Mouse (Mus musculus) brain, embryonic 14.5 days (tissue): ENCODE measurements around the gene Tmbim7.

Experiments
- CTCF ChIP-seq: fragments of 200-500 bp; IDR thresholded peaks from 2 replicates; pipeline ENCODE4 v1.5.1; 2012; ENCODE audit warnings: inconsistent platforms, mild to moderate bottlenecking, moderate library complexity, borderline replicate concordance; ENCODE audit not compliant: insufficient read depth, insufficient read length; ENCODE audit errors: extremely low read depth
- POLR2A ChIP-seq: fragments of 200-500 bp; IDR thresholded peaks from 2 replicates; pipeline ENCODE4 v1.6.1; 2012; ENCODE audit warnings: mild to moderate bottlenecking, inconsistent platforms, borderline replicate concordance; ENCODE audit not compliant: poor library complexity, insufficient read depth, insufficient read length, severe bottlenecking; ENCODE audit errors: extremely low read depth

GRCm38 (mm10) chr5:3631512-3632271 is 19.3 kb upstream of the Tmbim7 start:
- TF ChIP-seq CTCF (no peak), POLR2A (no peak)
